Mouse (Mus musculus): Measurements from ENCODE around the gene Arsg. TPM values are rescaled to one million over a fixed set of nuclear protein-coding genes. Genes with fewer than 3 reads are reported as not detected.

Gene Arsg
- polyA plus RNA-seq, 1 experiment, result 1.5 TPM

DNA sequence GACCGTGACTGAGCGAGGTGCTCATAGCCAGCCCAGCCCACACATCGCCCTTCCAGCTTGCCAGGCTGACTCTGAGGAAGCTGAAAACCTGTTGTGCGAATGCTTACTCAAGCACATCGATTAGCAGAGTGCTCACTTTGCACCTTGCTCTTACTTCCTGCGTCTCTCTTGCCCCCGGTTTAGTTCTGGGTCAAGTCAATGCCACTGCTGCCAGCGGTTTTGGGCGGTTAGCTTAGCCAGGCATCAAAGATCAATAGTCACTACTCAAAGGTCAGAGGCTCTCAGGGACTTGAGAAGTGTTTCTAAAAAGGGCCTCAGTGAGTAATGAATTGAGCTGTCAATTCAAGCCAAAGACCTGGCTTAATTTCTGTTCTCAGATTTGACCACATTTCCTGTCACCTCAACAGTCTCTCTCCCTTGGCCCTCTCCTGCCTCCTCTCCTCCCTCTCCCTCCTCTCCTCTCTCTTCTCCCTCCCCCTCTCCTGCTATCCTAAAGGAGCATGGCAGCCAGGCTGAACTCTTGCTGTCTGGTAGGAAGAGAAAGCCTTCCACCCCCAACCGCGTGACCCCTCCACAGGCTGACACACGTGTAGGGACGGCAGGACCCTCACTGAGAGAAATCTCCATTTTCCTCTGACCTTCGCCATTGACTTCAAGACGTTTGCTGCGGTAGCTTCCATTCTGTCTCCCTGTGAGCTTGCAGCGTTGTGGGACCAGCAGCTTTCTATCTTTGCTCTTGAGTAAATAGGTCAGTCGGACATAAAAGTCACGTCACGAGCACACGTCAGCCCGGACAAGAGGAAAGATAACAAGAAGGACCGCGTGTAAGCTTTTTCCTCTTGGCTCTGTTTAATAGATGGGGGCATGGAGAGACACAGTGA, 22.0 kb downstream of the Arsg start:
- Histone ChIP-seq H3K27ac (ENCODE audit: control insufficient read depth, insufficient read depth, low read depth, low read length, poor library complexity) (peak overlapping the region; percentile 68), H3K4me1 (ENCODE audit: control insufficient read depth, insufficient read depth, low read length) (peaks cover 13% of the 10 kb centered on the region), H3K4me3 (replicated peaks; ENCODE audit: control insufficient read depth, low read depth, low read length) (no peak overlapping the region)
- WGBS, result 44% methylated on average over 24 of the region's 24 CpGs
- TF ChIP-seq CTCF (IDR thresholded peaks at IDR 0.05; ENCODE audit: control insufficient read depth, insufficient read depth, low read length) (no peak), POLR2A (IDR thresholded peaks at IDR 0.05; ENCODE audit: borderline replicate concordance, control insufficient read depth, low read depth, low read length) (no peak)

- WGBS, result 4% methylated on average over 14 of the region's 14 CpGs
- Histone ChIP-seq H3K27ac (ENCODE audit: control insufficient read depth, insufficient read depth, low read depth, low read length, poor library complexity) (peak overlapping the region; percentile 73), H3K4me3 (replicated peaks; ENCODE audit: control insufficient read depth, low read depth, low read length) (no peak overlapping the region), H3K4me1 (ENCODE audit: control insufficient read depth, insufficient read depth, low read length) (peaks cover 13% of the 10 kb centered on the region)
- TF ChIP-seq CTCF (IDR thresholded peaks at IDR 0.05; ENCODE audit: control insufficient read depth, insufficient read depth, low read length), result no peak
- TF ChIP-seq POLR2A (IDR thresholded peaks at IDR 0.05; ENCODE audit: borderline replicate concordance, control insufficient read depth, low read depth, low read length), result no peak
These were observed 22.7 kb downstream of the Arsg start for GRCm38 (mm10) chr11:109495771-109496474.

DNA sequence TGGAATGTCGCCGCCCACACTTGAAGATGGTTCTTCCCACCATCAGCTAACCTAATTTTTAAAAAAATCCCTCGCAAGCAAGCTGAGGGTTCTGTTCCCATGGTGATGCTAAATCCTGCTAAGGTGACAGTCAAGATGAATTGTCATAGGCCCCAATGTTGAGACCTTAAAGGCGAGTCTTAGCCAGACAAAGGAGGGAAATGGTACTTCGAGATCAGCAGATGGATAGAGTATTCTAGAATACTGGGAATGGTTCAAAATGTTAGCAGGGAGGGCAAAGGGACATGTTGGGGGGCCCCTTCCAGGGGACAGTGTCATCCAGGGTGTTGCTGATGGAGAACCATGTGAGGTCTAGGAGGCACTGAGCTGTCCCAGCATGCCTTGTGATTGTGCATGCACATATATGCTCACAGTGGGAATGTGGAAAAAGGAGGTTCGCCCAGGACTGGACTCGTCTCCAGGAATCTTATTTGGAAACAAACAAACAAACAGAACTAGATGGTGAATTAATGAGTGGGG, 23.4 kb downstream of the Arsg start:
- Histone ChIP-seq H3K4me1 (ENCODE audit: control insufficient read depth, insufficient read depth, low read length) (peaks cover 13% of the 10 kb centered on the region), H3K27ac (ENCODE audit: control insufficient read depth, insufficient read depth, low read depth, low read length, poor library complexity) (peak overlapping the region; percentile 73), H3K4me3 (replicated peaks; ENCODE audit: control insufficient read depth, low read depth, low read length) (no peak overlapping the region)
- 43% methylated on average over 7 of the region's 7 CpGs for WGBS
- TF ChIP-seq POLR2A (IDR thresholded peaks at IDR 0.05; ENCODE audit: borderline replicate concordance, control insufficient read depth, low read depth, low read length) (no peak), CTCF (IDR thresholded peaks at IDR 0.05; ENCODE audit: control insufficient read depth, insufficient read depth, low read length) (no peak)

DNA sequence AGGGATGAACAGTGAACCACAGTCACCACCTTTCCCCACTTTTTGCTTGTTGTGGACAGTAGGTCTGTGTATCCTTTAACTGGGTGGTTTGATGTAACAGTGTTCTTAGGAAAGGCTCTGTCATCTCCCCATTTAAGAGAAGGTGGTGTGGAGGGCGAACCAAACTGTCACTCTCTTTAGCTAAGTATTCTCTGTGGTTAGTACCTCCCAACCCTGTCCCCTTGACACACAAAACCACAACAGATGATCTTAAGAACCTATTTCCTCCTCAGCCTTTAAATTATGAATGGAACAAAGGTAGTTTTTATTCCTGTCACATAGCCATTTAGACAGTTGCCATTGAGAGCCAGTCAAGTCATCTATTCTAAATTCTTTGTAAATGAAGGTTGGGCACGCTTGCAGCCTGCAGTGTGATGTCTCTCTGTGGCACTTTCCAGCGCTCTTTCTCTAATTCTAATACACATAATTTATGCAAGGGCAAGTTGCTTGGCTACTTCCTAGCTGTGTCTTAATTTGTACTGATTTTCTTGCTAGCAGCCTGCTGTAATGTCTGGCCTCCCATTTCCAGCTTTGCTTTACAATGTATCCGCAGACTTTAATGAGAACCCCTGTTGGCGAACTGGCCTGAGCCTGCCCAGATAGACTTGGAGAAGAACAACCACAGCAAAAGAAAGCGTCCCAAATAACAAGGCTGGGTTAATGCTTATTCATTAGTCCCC, 24.0 kb downstream of the Arsg start:
- peaks cover 13% of the 10 kb centered on the region for H3K4me1 ChIP-seq (ENCODE audit: control insufficient read depth, insufficient read depth, low read length)
- H3K27ac ChIP-seq (ENCODE audit: control insufficient read depth, insufficient read depth, low read depth, low read length, poor library complexity), result no peak overlapping the region
- H3K4me3 ChIP-seq (replicated peaks; ENCODE audit: control insufficient read depth, low read depth, low read length), result no peak overlapping the region
- TF ChIP-seq POLR2A (IDR thresholded peaks at IDR 0.05; ENCODE audit: borderline replicate concordance, control insufficient read depth, low read depth, low read length) (no peak), CTCF (IDR thresholded peaks at IDR 0.05; ENCODE audit: control insufficient read depth, insufficient read depth, low read length) (no peak)
- 43% methylated on average over 6 of the region's 6 CpGs for WGBS

DNA sequence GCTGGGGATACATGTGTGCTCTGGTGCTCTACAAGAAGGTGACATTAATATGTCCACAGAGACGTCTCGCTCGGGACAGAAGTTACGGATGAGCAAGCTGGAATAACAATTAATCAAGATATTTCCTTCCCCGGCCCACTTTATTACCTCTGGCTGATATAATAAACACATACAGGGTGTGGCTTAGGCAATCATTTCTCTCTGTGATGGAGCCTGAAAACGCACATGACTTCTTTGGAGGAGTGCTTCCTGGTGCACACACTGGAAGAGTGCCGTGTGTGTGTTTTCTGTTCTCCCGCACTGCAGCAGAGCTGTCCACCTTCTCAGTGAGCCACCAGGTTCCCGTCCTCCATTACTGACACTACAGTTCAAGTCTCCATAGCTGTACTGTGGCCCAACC, 24.8 kb downstream of the Arsg start:
- TF ChIP-seq CTCF (IDR thresholded peaks at IDR 0.05; ENCODE audit: control insufficient read depth, insufficient read depth, low read length) (no peak), POLR2A (IDR thresholded peaks at IDR 0.05; ENCODE audit: borderline replicate concordance, control insufficient read depth, low read depth, low read length) (no peak)
- H3K4me3 ChIP-seq (replicated peaks; ENCODE audit: control insufficient read depth, low read depth, low read length), result no peak overlapping the region
- 55% methylated on average over 9 of the region's 9 CpGs for WGBS
- peaks cover 13% of the 10 kb centered on the region for H3K4me1 ChIP-seq (ENCODE audit: control insufficient read depth, insufficient read depth, low read length)
- no peak overlapping the region for H3K27ac ChIP-seq (ENCODE audit: control insufficient read depth, insufficient read depth, low read depth, low read length, poor library complexity)

DNA sequence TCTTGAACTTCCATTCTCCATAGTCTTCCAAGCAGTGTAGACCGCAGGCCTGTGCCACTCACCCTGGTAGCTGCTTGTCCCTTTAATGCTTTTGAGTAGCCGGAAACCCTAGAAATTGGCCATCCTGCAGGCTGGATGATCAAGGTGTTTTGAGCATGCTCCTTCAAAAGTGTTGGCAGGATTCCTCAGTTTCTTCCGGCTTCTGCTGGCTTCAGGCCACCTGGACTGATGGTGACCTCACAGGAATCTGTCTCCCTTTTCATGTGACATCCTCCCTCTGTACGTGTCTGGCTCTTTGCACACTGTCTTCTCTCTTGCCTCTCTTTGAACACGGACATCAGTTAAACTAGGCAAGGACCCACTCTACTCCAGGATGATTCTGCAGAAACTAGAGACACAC, 27.0 kb downstream of the Arsg start:
- H3K4me3 ChIP-seq (replicated peaks; ENCODE audit: control insufficient read depth, low read depth, low read length), result no peak overlapping the region
- TF ChIP-seq POLR2A (IDR thresholded peaks at IDR 0.05; ENCODE audit: borderline replicate concordance, control insufficient read depth, low read depth, low read length), result no peak
- no peak for TF ChIP-seq CTCF (IDR thresholded peaks at IDR 0.05; ENCODE audit: control insufficient read depth, insufficient read depth, low read length)
- no peak overlapping the region for H3K27ac ChIP-seq (ENCODE audit: control insufficient read depth, insufficient read depth, low read depth, low read length, poor library complexity)
- 84% methylated on average over 5 of the region's 5 CpGs for WGBS
- peaks cover 10% of the 10 kb centered on the region for H3K4me1 ChIP-seq (ENCODE audit: control insufficient read depth, insufficient read depth, low read length)

DNA sequence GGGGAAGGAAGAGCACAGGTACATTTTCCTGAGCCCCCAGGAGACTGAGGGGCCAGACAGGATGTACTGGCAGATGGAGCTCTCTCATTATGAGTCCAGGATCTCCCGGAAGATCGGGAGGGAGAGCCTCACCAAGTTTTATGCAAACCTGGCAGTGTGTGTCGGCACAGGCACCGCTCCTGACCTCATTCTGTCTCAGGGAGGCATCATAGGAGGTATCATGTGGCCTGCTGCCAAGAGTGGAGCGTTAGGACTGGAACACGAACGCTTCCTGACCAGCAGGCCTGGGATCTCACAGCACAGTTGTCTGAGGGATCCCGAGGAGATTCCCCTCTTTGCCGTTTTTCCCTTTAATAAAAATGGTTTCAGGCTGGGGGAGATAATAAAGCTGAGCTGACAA, 31.8 kb downstream of the Arsg start:
- WGBS, result 88% methylated on average over 9 of the region's 9 CpGs
- H3K4me1 ChIP-seq (ENCODE audit: control insufficient read depth, insufficient read depth, low read length), result peaks cover 1% of the 10 kb centered on the region; the same call in 1 of the 2 replicates
- no peak overlapping the region for H3K4me3 ChIP-seq (replicated peaks; ENCODE audit: control insufficient read depth, low read depth, low read length)
- no peak overlapping the region for H3K27ac ChIP-seq (ENCODE audit: control insufficient read depth, insufficient read depth, low read depth, low read length, poor library complexity)
- TF ChIP-seq CTCF (IDR thresholded peaks at IDR 0.05; ENCODE audit: control insufficient read depth, insufficient read depth, low read length) (no peak), POLR2A (IDR thresholded peaks at IDR 0.05; ENCODE audit: borderline replicate concordance, control insufficient read depth, low read depth, low read length) (no peak)
